Mouse (Mus musculus) B cell, adult 62 days (primary cell): ENCODE data around the gene Csrp2. TPM values are rescaled to one million over a fixed set of nuclear protein-coding genes. Genes with fewer than 3 reads are reported as not detected.

Experiments used
- total RNA-seq: library from RNA; stranded (reverse); gene quantifications from 4 replicates; pipeline ENCODE4 v1.2.4, GENCODE M21; 2023

Gene Csrp2
- total RNA-seq: 14.7 to 30.9 TPM (median 17.1 TPM) in 4 replicates

DNA sequence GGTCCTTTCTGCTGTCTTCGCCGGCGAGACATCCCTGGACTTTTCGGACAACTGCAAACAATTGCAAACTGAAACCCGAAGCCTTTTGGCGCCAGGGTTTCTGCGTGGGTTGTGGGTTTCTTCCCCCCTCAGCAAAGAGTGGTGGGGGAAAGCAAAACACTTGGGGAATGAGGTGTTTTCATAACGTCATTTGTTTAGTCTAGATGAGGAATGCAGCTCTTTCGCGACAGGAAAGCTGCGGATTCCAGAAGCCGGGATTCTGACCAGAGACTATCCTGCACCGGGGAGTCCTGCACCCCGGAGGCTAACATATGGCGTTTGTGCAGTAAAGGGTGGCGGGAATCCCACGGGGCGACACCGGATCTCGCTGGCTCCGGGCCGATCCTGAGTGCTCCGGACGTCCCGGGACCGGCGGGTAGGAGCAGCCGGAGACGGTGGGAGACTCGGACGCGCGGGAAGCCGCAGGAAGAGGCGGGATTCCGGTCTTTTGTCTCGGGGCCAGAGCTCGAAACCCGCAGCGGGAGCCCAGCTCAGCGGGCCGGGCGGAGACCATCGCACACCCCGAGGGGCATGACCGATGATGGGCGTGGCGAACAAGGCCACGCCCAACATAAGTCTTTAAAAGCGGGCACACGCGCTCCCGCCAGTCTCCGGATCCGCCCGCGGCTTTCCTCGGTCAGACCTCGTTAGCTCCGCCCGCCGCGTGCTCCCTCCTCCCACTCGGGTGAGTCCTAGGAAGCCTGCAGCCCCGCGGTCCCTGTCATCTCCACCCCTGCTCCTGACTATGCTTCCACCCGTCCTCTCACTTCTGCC is at the start of gene Csrp2:
Csrp2 (plus strand) TSS at position 259 of the 813 bp plus-strand sequence.

Other genes starting within 250 kb of the Csrp2 start
- 0.66 to 1.6 TPM (median 1.1 TPM) in 4 replicates for gene E2f7, start 174.3 kb upstream of the Csrp2 start, total RNA-seq
- 63.1 to 77.1 TPM (median 71.7 TPM) in 4 replicates for gene Zdhhc17, start 90.4 kb downstream of the Csrp2 start, total RNA-seq
- 70.4 to 77.6 TPM (median 73.5 TPM) in 4 replicates for gene Osbpl8, start 245.0 kb downstream of the Csrp2 start, total RNA-seq